Mouse (Mus musculus): ENCODE results near the gene Med13l.

DNA sequence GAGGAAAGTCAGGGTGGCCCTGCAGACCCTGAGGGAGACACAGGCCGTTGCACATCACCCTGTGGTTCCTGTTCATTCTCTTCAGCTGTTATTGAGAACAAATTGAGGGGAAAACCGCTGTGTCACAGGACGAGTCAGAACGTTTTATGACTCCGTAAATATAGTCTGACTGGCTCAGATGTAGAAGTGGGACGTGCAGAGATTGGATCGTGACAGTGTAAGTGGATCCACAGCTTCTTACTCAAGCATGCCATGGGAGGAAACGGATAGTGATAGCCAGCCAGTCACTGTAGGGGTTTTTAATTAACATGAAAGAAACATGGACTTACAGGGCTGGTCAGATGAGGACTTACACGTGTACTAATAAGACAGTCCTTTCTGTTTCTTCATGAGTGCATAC, 174.0 kb downstream of the Med13l start:
- no peak for TF ChIP-seq CTCF (IDR thresholded peaks at IDR 0.05; ENCODE audit: low read depth, low read length)
- TF ChIP-seq POLR2A (IDR thresholded peaks at IDR 0.05; ENCODE audit: extremely low read depth, insufficient read depth, low read length): no peak

Data from liver, adult 2 months (tissue).